Comparison of ENCODE assay signal across 9 mouse cellular contexts in the genomic region with DNA sequence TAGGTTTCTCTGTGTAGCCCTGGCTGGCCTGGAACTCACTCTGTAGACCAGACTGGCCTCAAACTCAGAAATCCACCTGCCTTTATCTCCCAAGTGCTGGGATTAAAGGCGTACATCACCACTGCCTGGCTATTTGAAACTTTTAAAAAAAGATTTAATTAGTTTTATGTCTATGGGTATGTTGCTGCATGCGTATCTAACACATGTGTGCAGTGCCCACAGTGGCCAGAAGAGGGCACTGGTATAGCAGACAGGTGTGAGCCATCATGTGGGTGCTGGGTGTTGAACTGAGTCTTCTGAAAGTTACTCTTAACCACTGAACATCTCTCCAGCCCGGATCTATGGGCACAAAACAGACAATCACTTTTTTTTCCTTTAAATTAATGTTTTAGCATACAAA. TPM values are rescaled to one million over a fixed set of nuclear protein-coding genes. Genes with fewer than 3 reads are reported as not detected.
DNase-seq lines count a peak whose midpoint lies in the region; ATAC-seq and TF ChIP-seq lines count a peak whose summit lies in the region.
"Had no signal": no experiment of that assay in that cellular context is flagged by ENCODE, and none has a peak within 500 bp of the region (broad histone marks: within the 10 kb centered on the region; RNA-seq: fewer than 3 reads in every experiment).

No protein-coding gene starts in this region.

- H3K9ac ChIP-seq in liver, adult 2 months (ENCODE audit: low read depth, low read length): no peak overlapping the region
- H3K9ac ChIP-seq in liver, embryonic 11.5 days (ENCODE audit: low read depth, low read length): no peak overlapping the region
- H3K9ac ChIP-seq in stomach, postnatal 0 days (ENCODE audit: low read length): no peak overlapping the region
- H3K9ac ChIP-seq: lung, embryonic 15.5 days had no signal

- H3K36me3 ChIP-seq in liver, adult 2 months (ENCODE audit: control insufficient read depth, insufficient read depth, low read length): no peaks in the 10 kb centered on the region
- no peaks in the 10 kb centered on the region for H3K36me3 ChIP-seq in liver, embryonic 11.5 days (ENCODE audit: control insufficient read depth, insufficient read depth, low read length)
- no peaks in the 10 kb centered on the region for H3K36me3 ChIP-seq in stomach, postnatal 0 days (ENCODE audit: control insufficient read depth, insufficient read depth, low read length)
- H3K36me3 ChIP-seq in forebrain, embryonic 10.5 days (replicated peaks): peaks cover 17% of the 10 kb centered on the region

- DNase-seq in adrenal gland, postnatal 10 days: peak; percentile 34
- DNase-seq in adrenal gland, postnatal 4 days (ENCODE audit: low spot score in 2 of 2): no peak
- DNase-seq in liver, adult 2 months (ENCODE audit: extremely low read depth, low read depth, low spot score): no peak
- DNase-seq in liver, embryonic 11.5 days (ENCODE audit: low spot score): no peak
- peak; percentile 40 for DNase-seq in stomach, postnatal 0 days (ENCODE audit: low spot score)
- DNase-seq in forebrain, embryonic 10.5 days (ENCODE audit: extremely low spot score, low spot score): no peak
- no peak for DNase-seq in embryo, embryonic 10 days (ENCODE audit: low spot score)

- no peak overlapping the region for H3K27ac ChIP-seq in liver, adult 2 months (replicated peaks; ENCODE audit: insufficient read depth, low read depth, low read length)
- H3K27ac ChIP-seq in liver, embryonic 11.5 days (ENCODE audit: low read depth, low read length): no peak overlapping the region
- no peak overlapping the region for H3K27ac ChIP-seq in stomach, postnatal 0 days (replicated peaks)
- H3K27ac ChIP-seq in forebrain, embryonic 10.5 days: no peak overlapping the region
- H3K27ac ChIP-seq: lung, embryonic 15.5 days had no signal

- no peak overlapping the region for H3K4me3 ChIP-seq in liver, adult 2 months (ENCODE audit: insufficient read depth, low read depth, low read length)
- no peak overlapping the region for H3K4me3 ChIP-seq in liver, embryonic 11.5 days (ENCODE audit: low read depth, low read length)
- H3K4me3 ChIP-seq in stomach, postnatal 0 days (ENCODE audit: low read depth, low read length): no peak overlapping the region
- H3K4me3 ChIP-seq in forebrain, embryonic 10.5 days: no peak overlapping the region
- H3K4me3 ChIP-seq: lung, embryonic 15.5 days had no signal

- H3K4me1 ChIP-seq in liver, adult 2 months (ENCODE audit: control insufficient read depth, insufficient read depth, low read length): no peaks in the 10 kb centered on the region
- H3K4me1 ChIP-seq in liver, embryonic 11.5 days (replicated peaks; ENCODE audit: control insufficient read depth, insufficient read depth, low read length): 0 out of 2 replicates have a peak, but pooled peaks cover 3% of the 10 kb centered on the region
- no peaks in the 10 kb centered on the region for H3K4me1 ChIP-seq in stomach, postnatal 0 days (replicated peaks; ENCODE audit: control insufficient read depth, insufficient read depth)
- no peaks in the 10 kb centered on the region for H3K4me1 ChIP-seq in forebrain, embryonic 10.5 days

- 0 out of 2 replicates have a peak, but pooled peaks cover 4% of the 10 kb centered on the region for H3K9me3 ChIP-seq in liver, embryonic 11.5 days (ENCODE audit: control insufficient read depth, low read length)
- H3K9me3 ChIP-seq in stomach, postnatal 0 days (ENCODE audit: control insufficient read depth, low read length): no peaks in the 10 kb centered on the region
- no peaks in the 10 kb centered on the region for H3K9me3 ChIP-seq in forebrain, embryonic 10.5 days
- H3K9me3 ChIP-seq: lung, embryonic 15.5 days had no signal

- no peak for ATAC-seq in liver, embryonic 11.5 days (replicated peaks; ENCODE audit: low FRiP score)
- peak; percentile 44 for ATAC-seq in inflammation-experienced regulatory T-cells, adult 6 months
- ATAC-seq in stomach, postnatal 0 days (ENCODE audit: low FRiP score, low TSS enrichment): no peak

- TF ChIP-seq EP300 in stomach, postnatal 0 days (optimal IDR thresholded peaks at IDR 0.05): no peak

- TF ChIP-seq POLR2A in liver, adult 2 months (IDR thresholded peaks at IDR 0.05; ENCODE audit: extremely low read depth, insufficient read depth, low read length): no peak

- WGBS in liver, adult 2 months: 97% methylated on average over 3 of the region's 3 CpGs
- 89% methylated on average over 3 of the region's 3 CpGs for WGBS in liver, embryonic 11.5 days
- 98% methylated on average over 3 of the region's 3 CpGs for WGBS in stomach, postnatal 0 days
- 96% methylated on average over 3 of the region's 3 CpGs for WGBS in forebrain, embryonic 10.5 days

- no peak overlapping the region for H3K4me2 ChIP-seq in liver, embryonic 11.5 days
- no peak overlapping the region for H3K4me2 ChIP-seq in stomach, postnatal 0 days (replicated peaks; ENCODE audit: low read depth)
- H3K4me2 ChIP-seq: lung, embryonic 15.5 days had no signal

- TF ChIP-seq CTCF in liver, adult 2 months (IDR thresholded peaks at IDR 0.05; ENCODE audit: low read depth, low read length): peak; percentile 50
- peak; percentile 62 for TF ChIP-seq CTCF in stomach, postnatal 0 days (IDR thresholded peaks at IDR 0.05; ENCODE audit: low read depth)

- no peaks in the 10 kb centered on the region for H3K27me3 ChIP-seq in liver, adult 2 months (ENCODE audit: control insufficient read depth, insufficient read depth, low read length)
- no peaks in the 10 kb centered on the region for H3K27me3 ChIP-seq in liver, embryonic 11.5 days (replicated peaks; ENCODE audit: control insufficient read depth, insufficient read depth, low read length)
- H3K27me3 ChIP-seq in stomach, postnatal 0 days (ENCODE audit: control insufficient read depth, insufficient read depth, low read length): no peaks in the 10 kb centered on the region
- no peaks in the 10 kb centered on the region for H3K27me3 ChIP-seq in forebrain, embryonic 10.5 days (ENCODE audit: poor library complexity, severe bottlenecking)
- H3K27me3 ChIP-seq: lung, embryonic 15.5 days had no signal

- peaks cover 33% of the 10 kb centered on the region for H3K79me2 ChIP-seq in liver, adult 2 months (ENCODE audit: control insufficient read depth, insufficient read depth, low read length)

RNA-seq across cellular contexts. Expression of a gene that starts 7.5 kb away (rescaled TPM):
- total RNA-seq in adrenal gland, postnatal 10 days (2021): 10 to 100 TPM; 18.9 to 19.9 TPM
- 10 to 100 TPM; 24.5 to 28.7 TPM for total RNA-seq in adrenal gland, postnatal 4 days (2021)
- 3.2 and 4.4 TPM in 2 replicates for total RNA-seq in liver, adult 2 months (2014; rRNA removed)
- 2.3 and 2.6 TPM in 2 replicates for polyA plus RNA-seq in liver, adult 2 months (2012; rRNA removed)
- 3.0 and 4.0 TPM in 2 replicates for polyA plus RNA-seq in liver, embryonic 11.5 days (2014; fragmentation: Nextera tagmentation; extraction: Ambion mirVana)
- 1 to 10 TPM; 2.8 to 6.1 (median 4.6) TPM for polyA plus RNA-seq in inflammation-experienced regulatory T-cells, adult 6 months (2017; shearing (Covaris generic))
- 1.4 TPM in 2 replicates for polyA plus RNA-seq in stomach, postnatal 0 days (2015; fragmentation: Nextera tagmentation; extraction: Ambion mirVana)
- polyA plus RNA-seq in forebrain, embryonic 10.5 days (2016; fragmentation: Nextera tagmentation; extraction: Ambion mirVana): 4.8 and 5.0 TPM in 2 replicates

RNA-seq across cellular contexts. Expression of a gene that starts 42.3 kb away (rescaled TPM):
- 10 to 100 TPM; 34.8 to 39.6 TPM for total RNA-seq in adrenal gland, postnatal 10 days (2021)
- 10 to 100 TPM; 29.6 to 34.1 TPM for total RNA-seq in adrenal gland, postnatal 4 days (2021)
- total RNA-seq in liver, adult 2 months (2014; rRNA removed): 13.4 and 13.6 TPM in 2 replicates
- polyA plus RNA-seq in liver, adult 2 months (2012; rRNA removed): 9.9 and 11.1 TPM in 2 replicates
- polyA plus RNA-seq in liver, embryonic 11.5 days (2014; fragmentation: Nextera tagmentation; extraction: Ambion mirVana): 0.08 and 0.14 TPM in 2 replicates
- 1 to 10 TPM in 2 of 3 experiments, under 1 TPM in 1; 0.90 to 8.2 (median 7.2) TPM for polyA plus RNA-seq in inflammation-experienced regulatory T-cells, adult 6 months (2017; shearing (Covaris generic))
- polyA plus RNA-seq in stomach, postnatal 0 days (2015; fragmentation: Nextera tagmentation; extraction: Ambion mirVana): 0.53 and 0.62 TPM in 2 replicates
- 0.20 and 0.56 TPM in 2 replicates for polyA plus RNA-seq in forebrain, embryonic 10.5 days (2016; fragmentation: Nextera tagmentation; extraction: Ambion mirVana)

Comparison
In these comparisons a context has a peak if more than half of its experiments do, and no peak if none do; other contexts are left out.
1. DNase-seq: peak in adrenal gland, postnatal 10 days (single experiment) and stomach, postnatal 0 days (single experiment); none in adrenal gland, postnatal 4 days (0 of 2), liver, adult 2 months (single experiment), liver, embryonic 11.5 days (single experiment), forebrain, embryonic 10.5 days (single experiment) and embryo, embryonic 10 days (single experiment).